Comparison of ENCODE assay signal across 10 mouse cellular contexts in the genomic region with DNA sequence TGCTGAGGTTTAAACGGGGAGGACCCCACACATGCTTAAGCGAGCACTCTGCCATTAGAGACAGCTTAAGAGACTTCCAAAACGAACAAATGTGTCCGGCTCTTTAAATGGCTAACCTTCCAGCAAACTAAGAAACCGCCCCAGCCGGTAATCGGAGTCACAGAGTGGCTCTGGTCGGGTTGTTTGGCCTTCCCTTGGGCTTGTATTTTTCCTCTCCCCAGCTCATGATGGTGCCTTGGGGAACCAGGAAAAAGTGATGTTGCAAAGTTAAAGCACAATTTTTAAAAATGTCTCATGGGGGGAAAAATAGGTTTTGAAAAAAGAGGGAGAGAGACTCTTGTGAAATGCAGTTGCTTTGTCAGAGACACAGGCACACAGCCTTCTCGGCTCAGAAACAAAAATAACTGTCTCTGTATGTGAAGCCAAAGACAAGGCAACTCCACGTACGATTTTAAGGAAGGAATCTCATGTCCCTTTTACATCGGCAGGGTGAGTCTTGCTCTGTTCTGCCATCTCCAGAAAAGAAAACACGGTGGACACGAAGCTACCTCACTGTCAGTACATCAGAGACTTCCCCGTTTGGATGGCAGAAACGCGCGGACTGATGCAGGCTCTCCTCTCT. TPM values are rescaled to one million over a fixed set of nuclear protein-coding genes. Genes with fewer than 3 reads are reported as not detected.
DNase-seq lines count a peak whose midpoint lies in the region; ATAC-seq lines count a peak whose summit lies in the region.
"Had no signal": no experiment of that assay in that cellular context is flagged by ENCODE, and none has a peak within 500 bp of the region (broad histone marks: within the 10 kb centered on the region; RNA-seq: fewer than 3 reads in every experiment).

No protein-coding gene starts in this region.

- H3K4me1 ChIP-seq in heart, embryonic 12.5 days (replicated peaks): peaks cover 19% of the 10 kb centered on the region
- peaks cover 14% of the 10 kb centered on the region for H3K4me1 ChIP-seq in lung, embryonic 16.5 days (replicated peaks; ENCODE audit: control insufficient read depth, insufficient read depth, low read length)
- peaks cover 11% of the 10 kb centered on the region for H3K4me1 ChIP-seq in liver, embryonic 16.5 days (ENCODE audit: control insufficient read depth, low read depth, low read length)

- no peak for ATAC-seq in heart, embryonic 12.5 days (ENCODE audit: insufficient number of reproducible peaks, low FRiP score)
- no peak for ATAC-seq in lung, embryonic 16.5 days (ENCODE audit: low read depth)
- ATAC-seq in granulocyte monocyte progenitor cell, adult 5-6 weeks (replicated peaks; ENCODE audit: poor library complexity, severe bottlenecking): peak; percentile 42; the same call in 1 of the 2 replicates
- ATAC-seq in liver, embryonic 16.5 days (ENCODE audit: low read depth): no peak

- no peaks in the 10 kb centered on the region for H3K27me3 ChIP-seq in heart, embryonic 12.5 days (replicated peaks)
- no peaks in the 10 kb centered on the region for H3K27me3 ChIP-seq in lung, embryonic 16.5 days (ENCODE audit: control insufficient read depth, insufficient read depth, low read depth, low read length)
- no peaks in the 10 kb centered on the region for H3K27me3 ChIP-seq in liver, embryonic 16.5 days (ENCODE audit: control insufficient read depth, insufficient read depth, low read depth, low read length)

- H3K9me3 ChIP-seq in heart, embryonic 12.5 days (replicated peaks): no peaks in the 10 kb centered on the region
- no peaks in the 10 kb centered on the region for H3K9me3 ChIP-seq in lung, embryonic 16.5 days (ENCODE audit: control insufficient read depth, low read length)
- no peaks in the 10 kb centered on the region for H3K9me3 ChIP-seq in liver, embryonic 16.5 days (replicated peaks; ENCODE audit: control insufficient read depth, low read length)

- 40% methylated on average over 18 of the region's 18 CpGs for WGBS in heart, embryonic 12.5 days
- 24% methylated on average over 18 of the region's 18 CpGs for WGBS in lung, embryonic 16.5 days
- 43% methylated on average over 18 of the region's 18 CpGs for WGBS in liver, embryonic 16.5 days (ENCODE audit: insufficient replicate concordance)

- peak overlapping the region; percentile 13; the same call in 1 of the 2 replicates for H3K4me3 ChIP-seq in heart, embryonic 12.5 days
- H3K4me3 ChIP-seq in lung, embryonic 16.5 days (ENCODE audit: low read length): peak overlapping the region; percentile 24
- H3K4me3 ChIP-seq in liver, embryonic 16.5 days (ENCODE audit: low read depth, low read length): no peak overlapping the region

- H3K27ac ChIP-seq in heart, embryonic 12.5 days (ENCODE audit: poor library complexity, severe bottlenecking): no peak overlapping the region
- H3K27ac ChIP-seq in lung, embryonic 16.5 days (ENCODE audit: low read length): peak overlapping the region; percentile 83
- H3K27ac ChIP-seq in liver, embryonic 16.5 days (ENCODE audit: low read length): no peak overlapping the region

- no peaks in the 10 kb centered on the region for H3K36me3 ChIP-seq in heart, embryonic 12.5 days
- H3K36me3 ChIP-seq in lung, embryonic 16.5 days (ENCODE audit: control insufficient read depth, insufficient read depth, low read length): no peaks in the 10 kb centered on the region
- no peaks in the 10 kb centered on the region for H3K36me3 ChIP-seq in liver, embryonic 16.5 days (ENCODE audit: control insufficient read depth, insufficient read depth)

- no peak for DNase-seq in heart, adult 8-10 months (ENCODE audit: low spot score)
- no peak for DNase-seq in lung, postnatal 14 days
- no peak for DNase-seq in cerebellum, adult 9-11 months
- DNase-seq in frontal cortex, postnatal 36 days (ENCODE audit: low spot score in 2 of 2): no peak
- DNase-seq: gastrocnemius, postnatal 36 days; right cerebral cortex, postnatal 25 days had no signal

- no peak overlapping the region; the same call in 1 of the 2 replicates for H3K9ac ChIP-seq in heart, embryonic 12.5 days
- H3K9ac ChIP-seq in lung, embryonic 16.5 days (ENCODE audit: low read length): peak overlapping the region; percentile 6
- H3K9ac ChIP-seq in liver, embryonic 16.5 days (ENCODE audit: low read depth, low read length): no peak overlapping the region

- peak overlapping the region; percentile 51 for H3K4me2 ChIP-seq in heart, embryonic 12.5 days
- peak overlapping the region; percentile 55 for H3K4me2 ChIP-seq in lung, embryonic 16.5 days (ENCODE audit: low read depth, low read length)
- H3K4me2 ChIP-seq in liver, embryonic 16.5 days (ENCODE audit: low read depth, low read length): peak overlapping the region; percentile 30; the same call in 1 of the 2 replicates

RNA-seq across cellular contexts. Expression of gene Gm42791, which starts 25.2 kb away (rescaled TPM):
- 0.45 TPM in 1 of 2 replicates, not detected in the other for polyA plus RNA-seq in heart, embryonic 12.5 days (2016; fragmentation: Nextera tagmentation; extraction: Ambion mirVana)
- 1 to 10 TPM; 3.2 to 7.7 (median 7.3) TPM for total RNA-seq in heart, adult 8-10 months (2022)
- 0.94 and 1.3 TPM in 2 replicates for polyA plus RNA-seq in lung, embryonic 16.5 days (2015; fragmentation: Nextera tagmentation; extraction: Ambion mirVana)
- total RNA-seq in granulocyte monocyte progenitor cell, adult 5-6 weeks (2014; fragmentation: Nextera tagmentation): 4.6 TPM in 1 of 2 replicates, not detected in the other
- total RNA-seq in granulocyte monocyte progenitor cell, adult 5-6 weeks (2017): 3.8 TPM in 1 of 2 replicates, not detected in the other
- polyA plus RNA-seq in liver, embryonic 16.5 days (2015; fragmentation: Nextera tagmentation; extraction: Ambion mirVana): 0.53 and 1.1 TPM in 2 replicates
